Mouse (Mus musculus) cerebellum, adult 8-10 months (tissue): ENCODE data around the gene Camk1.
A peak's percentile ranks its signal among the peaks of the same experiment; 100 is the strongest.
"Not testable (repeated sequence)": the region's sequence is repeated elsewhere in the genome, so short reads cannot be mapped to it uniquely, and the experiment has no call there.

Experiments used
- DNase-seq: peaks from one replicate; pipeline ENCODE4 v3.0.0; 2022

Gene Camk1

GRCm38 (mm10) chr6:113353696-113354095 lies 9.9 kb upstream of the Camk1 start:
- no peak for DNase-seq

DNA sequence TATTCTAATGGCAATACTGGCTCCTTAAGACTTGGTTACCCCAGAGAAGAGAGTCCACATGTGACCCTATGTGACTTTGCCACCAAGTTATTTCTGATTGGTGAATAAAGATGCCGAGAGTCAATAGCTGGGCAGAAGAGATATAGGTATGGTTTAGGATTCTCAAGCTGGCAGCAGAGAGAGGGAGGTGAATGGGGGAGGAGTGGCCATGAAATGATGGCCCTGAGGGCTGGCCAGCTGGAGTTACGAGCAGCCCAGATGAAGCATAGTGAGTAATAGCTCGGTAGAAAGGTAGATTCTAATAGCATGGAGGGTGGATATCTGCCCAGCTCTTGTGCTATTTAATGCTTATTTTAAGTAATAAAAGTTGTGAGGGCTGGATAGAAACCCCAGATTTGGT lies 9.0 kb upstream of the Camk1 start:
- no peak for DNase-seq

DNA sequence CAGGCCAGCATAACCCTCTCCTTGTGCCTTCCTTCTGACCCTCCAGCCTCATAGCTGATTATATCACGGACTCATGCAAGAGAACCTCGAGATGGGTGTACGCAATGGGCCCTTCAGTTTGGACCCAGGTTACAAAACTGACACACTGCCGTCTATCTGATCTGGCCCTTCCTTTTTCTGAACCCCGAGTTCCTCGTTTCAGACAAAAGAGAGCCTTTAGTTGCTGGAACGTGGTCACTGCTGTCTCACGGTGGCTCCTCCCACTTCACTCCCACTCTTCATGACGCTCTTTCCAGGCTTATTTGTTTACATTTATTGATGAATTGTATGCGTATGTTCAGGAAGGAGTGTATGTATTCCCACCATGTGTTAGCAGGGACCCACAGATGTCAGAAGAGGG lies 7.9 kb upstream of the Camk1 start:
- no peak for DNase-seq

DNA sequence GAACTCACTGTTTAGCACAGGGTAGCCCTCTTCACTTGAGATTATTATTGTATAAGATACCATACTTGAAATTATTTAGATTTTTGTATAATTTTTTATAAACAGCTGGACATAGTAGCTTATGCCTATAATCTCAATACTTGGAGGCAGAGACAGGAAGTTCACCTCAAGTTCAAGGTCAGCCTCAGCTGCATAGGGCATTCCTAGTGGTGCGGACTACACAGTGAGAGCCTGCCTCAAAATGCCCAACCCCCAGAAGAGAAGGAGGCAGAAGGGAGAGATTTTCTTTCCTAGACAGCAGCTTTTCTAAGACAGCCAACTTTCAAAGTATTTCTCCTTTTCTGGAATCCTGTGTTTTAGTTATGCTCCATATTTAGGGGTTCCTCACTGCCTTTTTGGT lies 7.4 kb upstream of the Camk1 start:
- DNase-seq, result no peak

- DNase-seq, result no peak
These were observed 6.8 kb upstream of the Camk1 start for GRCm38 (mm10) chr6:113350538-113350937.

GRCm38 (mm10) chr6:113346897-113347296 lies 3.1 kb upstream of the Camk1 start:
- DNase-seq, result no peak

GRCm38 (mm10) chr6:113344321-113344720 lies 537 bp upstream of the Camk1 start:
- DNase-seq, result peak; percentile 53

DNA sequence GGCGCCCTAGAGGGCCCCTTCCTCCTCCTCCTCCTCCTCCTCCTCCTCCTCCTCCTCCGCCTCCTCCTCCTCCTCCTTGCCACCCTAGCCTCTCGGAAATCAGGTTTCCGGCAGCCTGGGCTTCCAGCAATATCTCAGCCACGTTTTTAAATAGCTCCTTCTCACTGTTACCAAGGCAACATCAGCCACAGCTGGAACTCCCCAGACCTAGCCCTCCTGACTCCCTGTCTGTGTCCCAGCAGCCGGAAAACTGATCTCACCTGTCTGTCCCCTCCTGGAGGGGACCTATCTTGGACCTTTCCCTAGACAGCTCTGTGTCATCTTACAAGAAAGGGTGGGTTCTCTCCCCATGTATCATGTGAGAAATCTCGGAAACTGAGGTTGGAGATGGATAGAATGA lies 1.5 kb downstream of the Camk1 start:
- DNase-seq, result no peak

DNA sequence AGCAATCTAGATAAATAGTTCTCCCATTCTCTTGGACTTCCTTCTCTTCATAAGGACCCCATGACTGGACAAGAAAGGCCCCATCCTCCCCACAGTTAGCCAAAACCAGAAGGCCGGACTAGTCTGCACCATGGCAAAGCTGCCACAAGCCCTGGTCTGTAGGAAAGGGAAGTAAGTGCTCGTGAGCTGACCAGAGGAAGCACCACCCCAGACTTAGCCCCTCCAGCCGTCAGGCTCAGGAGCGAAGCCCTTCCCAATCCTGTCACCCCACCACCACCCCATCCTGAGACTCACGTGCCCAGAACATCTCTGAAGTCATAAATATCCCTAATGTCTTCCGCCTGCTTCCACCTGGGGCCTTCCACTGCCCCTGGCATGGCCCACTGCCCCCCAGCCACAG lies 2.2 kb downstream of the Camk1 start:
- DNase-seq, result no peak

DNA sequence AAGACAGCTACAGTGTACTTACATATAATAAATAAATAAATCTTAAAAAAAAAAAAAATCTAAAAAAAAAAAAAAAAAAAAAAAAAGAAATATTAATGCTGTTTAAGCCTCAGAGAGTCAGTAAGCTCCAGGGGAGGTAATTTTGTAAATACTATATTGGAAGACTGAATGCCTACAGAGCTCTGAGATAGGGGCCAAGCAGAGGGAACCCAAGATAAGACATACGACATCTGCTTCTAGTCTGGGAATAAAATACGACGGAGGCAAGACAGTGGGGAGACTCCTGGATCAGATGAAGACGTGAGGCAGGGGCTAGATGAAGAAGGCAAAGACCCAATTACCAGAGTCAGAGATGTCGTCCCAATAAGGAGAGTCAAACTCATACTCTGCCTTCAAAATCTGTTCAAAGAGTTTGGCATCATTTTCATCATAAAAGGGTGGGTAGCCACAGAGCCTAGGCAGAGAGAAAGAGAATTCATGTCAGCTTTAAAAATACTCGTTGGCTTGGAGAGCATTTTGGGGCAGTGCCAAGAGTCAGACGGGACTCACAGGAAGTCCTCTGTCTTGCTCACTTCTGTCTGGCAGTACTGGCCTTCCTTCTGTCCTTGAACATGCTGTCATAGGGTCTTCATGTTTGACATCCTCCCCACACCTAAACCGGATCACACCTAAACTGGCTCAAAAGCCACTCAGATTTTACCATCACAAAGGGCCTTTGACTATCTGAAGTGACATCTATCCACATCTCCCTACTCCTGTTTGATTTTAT lies 6.7 kb downstream of the Camk1 start:
- no peak for DNase-seq

GRCm38 (mm10) chr6:113334216-113334615 lies 9.6 kb downstream of the Camk1 start:
- DNase-seq, result no peak

GRCm38 (mm10) chr6:113333137-113333950 lies 10.4 kb downstream of the Camk1 start:
- no peak for DNase-seq

- not testable (repeated sequence) for DNase-seq
These were observed 11.1 kb downstream of the Camk1 start for GRCm38 (mm10) chr6:113332734-113333133.

- no peak for DNase-seq
These were observed 12.1 kb downstream of the Camk1 start for GRCm38 (mm10) chr6:113331721-113332120.

- DNase-seq, result no peak
These were observed 13.2 kb downstream of the Camk1 start for GRCm38 (mm10) chr6:113330547-113330946.

GRCm38 (mm10) chr6:113329396-113329795 lies 14.4 kb downstream of the Camk1 start:
- no peak for DNase-seq

DNA sequence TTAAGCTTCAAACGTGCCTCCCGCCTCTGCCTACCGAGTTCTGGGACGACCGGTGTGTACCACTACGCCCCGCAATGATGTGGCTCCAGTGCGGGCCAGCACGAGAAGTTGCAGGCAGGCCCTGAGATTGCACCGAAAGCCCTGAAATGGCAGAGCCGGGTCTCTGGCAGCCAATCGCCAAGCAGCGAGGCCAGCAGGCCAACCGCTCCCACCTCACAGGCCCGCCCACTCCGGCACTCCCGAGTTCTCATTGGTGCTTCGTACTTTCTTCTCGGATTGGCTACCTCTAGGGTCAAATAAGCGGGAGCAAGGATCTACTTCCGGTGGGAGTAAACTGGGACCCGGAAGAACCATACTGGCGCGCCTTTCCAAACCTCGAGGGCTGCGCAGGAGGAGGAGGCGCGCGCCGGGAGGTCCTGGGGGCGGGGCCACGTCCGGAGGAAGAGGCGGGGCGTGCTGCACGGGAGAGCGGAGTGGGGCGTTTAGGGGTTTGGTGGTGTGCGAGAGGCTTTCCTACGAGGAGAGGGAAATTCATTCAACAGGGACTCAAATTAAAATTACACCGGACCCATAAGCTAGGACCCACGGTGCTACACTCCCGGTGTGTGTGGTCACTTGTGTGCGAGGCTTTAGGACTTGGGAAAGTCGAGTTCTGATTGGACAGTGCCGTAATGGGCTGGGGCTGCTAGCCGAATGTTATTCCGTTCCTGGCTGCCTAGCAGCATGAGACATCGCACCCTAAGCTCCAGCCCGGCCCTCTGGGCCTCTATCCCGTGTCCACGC lies 17.1 kb downstream of the Camk1 start, which contains the start of gene Ogg1:
Ogg1 (plus strand) TSS at position 440 of the 783 bp plus-strand sequence.
- peak; percentile 96 for DNase-seq

GRCm38 (mm10) chr6:113315972-113316371 lies 27.8 kb downstream of the Camk1 start:
- no peak for DNase-seq

DNA sequence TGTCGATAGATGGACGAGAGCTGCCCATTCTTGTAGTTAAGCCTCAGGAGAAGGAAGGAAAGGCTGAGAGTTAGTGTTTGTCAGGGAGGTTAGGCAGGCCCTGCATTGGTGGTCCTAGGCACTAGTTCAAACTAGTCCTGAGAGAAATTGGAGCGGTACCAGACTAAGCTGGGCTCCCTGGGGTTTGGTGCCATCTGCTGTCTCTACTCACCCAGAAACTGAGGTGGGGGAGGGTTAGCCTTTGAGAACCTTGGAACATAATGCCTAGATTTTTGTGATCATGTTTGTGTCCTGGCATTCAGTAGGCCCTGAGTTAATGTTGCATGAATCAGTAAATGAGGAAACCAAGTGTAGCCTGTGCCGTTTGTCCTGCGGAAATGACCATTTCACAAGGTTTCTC lies 35.6 kb downstream of the Camk1 start:
- DNase-seq, result peak; percentile 77

DNA sequence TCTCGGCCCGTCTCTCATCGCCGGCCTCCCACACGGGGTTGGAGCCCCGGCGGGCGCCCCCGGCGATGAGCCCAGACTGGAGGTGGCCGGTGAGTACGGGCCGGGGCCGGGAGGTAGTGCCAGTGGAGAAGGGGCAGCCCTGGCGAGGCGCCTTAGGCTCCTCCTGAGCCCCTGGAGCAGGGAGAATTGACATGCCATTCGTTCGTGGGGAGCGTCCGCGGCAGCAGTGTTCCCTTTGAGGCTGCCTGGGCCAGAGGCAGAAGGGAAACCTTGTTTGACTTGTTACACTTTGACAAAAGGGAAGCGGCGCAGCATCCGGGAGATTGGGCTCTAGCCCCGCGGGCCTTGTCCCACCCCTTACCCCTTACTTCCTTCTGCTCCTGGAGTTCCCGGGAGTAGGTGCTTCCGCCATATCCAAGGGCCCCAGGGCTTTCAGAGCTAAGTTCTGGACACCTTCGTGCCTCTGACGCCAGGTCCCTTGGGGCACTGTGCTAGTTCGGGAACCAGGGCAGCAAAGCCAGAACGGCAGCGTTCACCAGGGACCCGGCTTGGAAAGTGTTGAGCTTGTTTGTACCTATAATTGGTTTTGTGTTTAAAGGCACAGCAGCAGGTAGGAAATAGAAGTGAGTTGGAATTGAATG lies 36.2 kb downstream of the Camk1 start:
- DNase-seq, result peak; percentile 54

- no peak for DNase-seq
These were observed 36.8 kb downstream of the Camk1 start, which contains the start of gene Brpf1 for GRCm38 (mm10) chr6:113306986-113307349. Gene Brpf1, plus strand, starts transcription at chr6:113307137.

GRCm38 (mm10) chr6:113306322-113306985 lies 37.3 kb downstream of the Camk1 start:
- peak; percentile 99 for DNase-seq
